Mouse (Mus musculus): Measurements from ENCODE around the gene Rorc. TPM values are rescaled to one million over a fixed set of nuclear protein-coding genes. Genes with fewer than 3 reads are reported as not detected.

The Rorc gene
- total and polyA plus RNA-seq, 2 experiments from 2014 or later: 0.25 to 0.60 TPM

DNA sequence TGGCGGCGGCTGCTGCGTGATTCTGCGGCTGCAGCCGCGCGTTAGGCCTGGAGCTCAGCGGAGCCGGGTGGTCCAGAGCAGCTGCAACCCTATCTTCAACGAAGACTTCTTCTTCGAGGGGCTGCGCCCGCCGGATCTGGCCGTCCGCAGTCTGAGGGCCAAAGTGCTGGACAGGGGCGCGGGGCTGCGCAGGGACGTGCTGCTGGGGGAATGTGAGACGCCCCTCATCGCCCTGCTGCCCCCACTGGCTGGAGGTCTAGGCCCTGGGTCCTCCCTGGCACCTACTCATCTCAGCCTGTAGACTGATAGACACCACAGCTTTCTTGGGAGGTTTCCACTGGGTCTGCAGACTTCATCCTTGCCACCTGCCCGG is 8.5 kb upstream of the Rorc start:
- no peak for TF ChIP-seq CTCF (IDR thresholded peaks at IDR 0.05)
- Histone ChIP-seq H3K9me3 (ENCODE audit: low read length) (no peaks in the 10 kb centered on the region), H3K4me2 (ENCODE audit: low read depth, low read length, poor library complexity, severe bottlenecking) (peak overlapping the region; percentile 71), H3K27ac (ENCODE audit: low read depth, low read length) (peak overlapping the region; percentile 40; the same call in 1 of the 2 replicates), H3K9ac (replicated peaks; ENCODE audit: low read length, poor library complexity, severe bottlenecking) (peak overlapping the region; percentile 86), H3K27me3 (ENCODE audit: insufficient read depth, low read length) (no peaks in the 10 kb centered on the region), H3K36me3 (ENCODE audit: insufficient read depth, low read length) (no peaks in the 10 kb centered on the region), H3K4me3 (ENCODE audit: low read depth, low read length) (peak overlapping the region; percentile 45), H3K4me1 (ENCODE audit: insufficient read depth, low read length) (peaks cover 5% of the 10 kb centered on the region; the same call in 1 of the 2 replicates)
- WGBS: 4% methylated on average over 19 of the region's 23 CpGs
- DNase-seq (ENCODE audit: low spot score) (no peak), ATAC-seq (ENCODE audit: low FRiP score) (peak; percentile 49)

DNA sequence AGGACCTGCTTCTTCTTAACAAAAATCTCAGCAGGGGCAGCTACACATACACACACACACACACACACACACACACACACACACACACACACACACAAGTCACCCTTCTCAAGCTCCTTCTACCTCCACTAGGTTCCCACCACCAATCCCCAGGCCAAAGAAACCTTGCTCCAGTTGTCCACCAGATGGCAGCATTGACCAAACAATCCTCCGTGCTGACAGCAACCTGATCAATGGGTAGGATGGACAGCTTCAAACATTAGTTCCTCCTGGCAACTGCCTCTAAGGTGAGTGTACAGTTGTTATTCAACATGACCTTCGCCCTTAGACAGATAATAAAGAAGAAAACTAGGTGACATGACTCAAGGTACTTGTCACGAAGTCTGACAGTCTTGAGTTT is 5.8 kb upstream of the Rorc start:
- DNase-seq (ENCODE audit: low spot score) (peak; percentile 86), ATAC-seq (ENCODE audit: low FRiP score) (peak; percentile 39)
- peak; percentile 98 for TF ChIP-seq CTCF (IDR thresholded peaks at IDR 0.05)
- Histone ChIP-seq H3K4me2 (ENCODE audit: low read depth, low read length, poor library complexity, severe bottlenecking) (no peak overlapping the region), H3K4me3 (ENCODE audit: low read depth, low read length) (no peak overlapping the region), H3K9me3 (ENCODE audit: low read length) (no peaks in the 10 kb centered on the region), H3K4me1 (ENCODE audit: insufficient read depth, low read length) (peaks cover 5% of the 10 kb centered on the region; the same call in 1 of the 2 replicates), H3K9ac (replicated peaks; ENCODE audit: low read length, poor library complexity, severe bottlenecking) (no peak overlapping the region), H3K27ac (ENCODE audit: low read depth, low read length) (no peak overlapping the region), H3K27me3 (ENCODE audit: insufficient read depth, low read length) (no peaks in the 10 kb centered on the region), H3K36me3 (ENCODE audit: insufficient read depth, low read length) (no peaks in the 10 kb centered on the region)
- WGBS: 17% methylated on average over 3 of the region's 3 CpGs

DNA sequence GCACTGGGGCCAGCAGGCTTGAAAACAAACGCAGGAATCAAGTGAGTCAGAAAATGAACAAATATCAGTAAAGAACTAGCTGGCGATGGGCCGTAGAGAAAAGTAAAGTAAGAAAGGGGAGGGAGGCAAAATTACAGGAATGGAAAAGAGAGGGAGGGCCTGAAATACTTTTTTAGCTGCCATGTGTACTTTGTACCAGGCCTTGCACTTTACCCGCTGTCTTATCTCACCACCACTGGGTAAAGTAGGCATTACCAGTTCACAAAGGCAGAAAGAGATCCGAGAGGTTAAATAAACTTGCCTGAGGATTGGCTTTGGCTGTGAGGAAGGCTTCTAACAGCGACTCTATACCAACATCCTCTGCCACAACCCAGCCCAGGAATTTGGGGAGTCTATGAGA is 5.1 kb upstream of the Rorc start:
- no peak for ATAC-seq (ENCODE audit: low FRiP score)
- Histone ChIP-seq H3K27me3 (ENCODE audit: insufficient read depth, low read length) (no peaks in the 10 kb centered on the region), H3K27ac (ENCODE audit: low read depth, low read length) (no peak overlapping the region), H3K4me3 (ENCODE audit: low read depth, low read length) (no peak overlapping the region), H3K9ac (replicated peaks; ENCODE audit: low read length, poor library complexity, severe bottlenecking) (no peak overlapping the region), H3K9me3 (ENCODE audit: low read length) (no peaks in the 10 kb centered on the region), H3K4me1 (ENCODE audit: insufficient read depth, low read length) (peaks cover 5% of the 10 kb centered on the region; the same call in 1 of the 2 replicates), H3K4me2 (ENCODE audit: low read depth, low read length, poor library complexity, severe bottlenecking) (no peak overlapping the region), H3K36me3 (ENCODE audit: insufficient read depth, low read length) (no peaks in the 10 kb centered on the region)
- no peak for TF ChIP-seq CTCF (IDR thresholded peaks at IDR 0.05)
- DNase-seq (ENCODE audit: low spot score): no peak
- 85% methylated on average over 6 of the region's 6 CpGs for WGBS

DNA sequence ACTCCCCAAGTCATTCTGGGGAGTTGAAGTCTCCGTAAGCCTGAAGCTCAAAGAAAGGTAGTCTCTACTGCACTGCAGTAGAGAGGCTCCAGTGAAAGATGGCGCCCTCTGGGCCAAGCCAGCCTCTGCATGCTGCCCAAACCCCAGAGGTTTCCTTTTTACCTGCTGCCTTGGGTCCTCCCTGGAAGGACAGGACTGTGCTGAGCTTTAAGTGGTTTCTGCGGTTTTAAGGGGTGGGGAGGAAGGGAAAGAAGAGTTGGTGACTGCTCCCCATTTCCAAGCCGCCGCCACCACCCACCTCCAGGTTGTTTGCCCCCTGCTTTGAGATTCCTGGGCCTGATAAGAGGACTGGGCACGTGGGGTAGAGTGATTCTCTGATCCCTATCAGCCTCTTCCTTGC is 4.0 kb upstream of the Rorc start:
- Histone ChIP-seq H3K27ac (ENCODE audit: low read depth, low read length) (no peak overlapping the region), H3K9ac (replicated peaks; ENCODE audit: low read length, poor library complexity, severe bottlenecking) (no peak overlapping the region), H3K4me3 (ENCODE audit: low read depth, low read length) (no peak overlapping the region), H3K36me3 (ENCODE audit: insufficient read depth, low read length) (no peaks in the 10 kb centered on the region), H3K4me2 (ENCODE audit: low read depth, low read length, poor library complexity, severe bottlenecking) (no peak overlapping the region), H3K9me3 (ENCODE audit: low read length) (no peaks in the 10 kb centered on the region), H3K27me3 (ENCODE audit: insufficient read depth, low read length) (no peaks in the 10 kb centered on the region), H3K4me1 (ENCODE audit: insufficient read depth, low read length) (0 out of 2 replicates have a peak, but pooled peaks cover 5% of the 10 kb centered on the region)
- no peak for DNase-seq (ENCODE audit: low spot score)
- TF ChIP-seq CTCF (IDR thresholded peaks at IDR 0.05): no peak
- 73% methylated on average over 6 of the region's 6 CpGs for WGBS
- no peak for ATAC-seq (ENCODE audit: low FRiP score)

DNA sequence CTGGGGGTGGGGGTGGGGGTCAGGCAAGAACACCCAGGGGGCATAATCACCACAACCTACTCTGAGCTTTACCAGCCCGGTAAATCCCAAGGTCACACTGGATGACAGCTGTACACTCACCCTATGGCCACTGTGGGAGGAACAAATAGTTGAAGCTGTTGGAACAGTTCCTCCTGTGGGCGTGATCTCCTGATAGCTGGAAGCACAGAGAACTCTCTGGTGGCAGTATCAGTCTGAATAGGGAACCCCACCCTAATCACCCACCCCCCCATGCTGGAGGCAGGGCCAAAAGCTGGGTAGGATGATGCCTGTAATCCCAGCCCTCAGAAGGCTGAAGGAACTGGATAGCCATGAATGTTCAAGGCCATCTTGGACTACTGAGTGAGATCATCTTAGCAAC is 2.9 kb upstream of the Rorc start:
- Histone ChIP-seq H3K9ac (replicated peaks; ENCODE audit: low read length, poor library complexity, severe bottlenecking) (no peak overlapping the region), H3K4me3 (ENCODE audit: low read depth, low read length) (no peak overlapping the region), H3K27ac (ENCODE audit: low read depth, low read length) (no peak overlapping the region), H3K4me2 (ENCODE audit: low read depth, low read length, poor library complexity, severe bottlenecking) (no peak overlapping the region), H3K36me3 (ENCODE audit: insufficient read depth, low read length) (no peaks in the 10 kb centered on the region), H3K4me1 (ENCODE audit: insufficient read depth, low read length) (0 out of 2 replicates have a peak, but pooled peaks cover 7% of the 10 kb centered on the region), H3K9me3 (ENCODE audit: low read length) (no peaks in the 10 kb centered on the region), H3K27me3 (ENCODE audit: insufficient read depth, low read length) (no peaks in the 10 kb centered on the region)
- DNase-seq (ENCODE audit: low spot score) (no peak), ATAC-seq (ENCODE audit: low FRiP score) (no peak)
- no peak for TF ChIP-seq CTCF (IDR thresholded peaks at IDR 0.05)
- 55% methylated on average over 2 of the region's 2 CpGs for WGBS

DNA sequence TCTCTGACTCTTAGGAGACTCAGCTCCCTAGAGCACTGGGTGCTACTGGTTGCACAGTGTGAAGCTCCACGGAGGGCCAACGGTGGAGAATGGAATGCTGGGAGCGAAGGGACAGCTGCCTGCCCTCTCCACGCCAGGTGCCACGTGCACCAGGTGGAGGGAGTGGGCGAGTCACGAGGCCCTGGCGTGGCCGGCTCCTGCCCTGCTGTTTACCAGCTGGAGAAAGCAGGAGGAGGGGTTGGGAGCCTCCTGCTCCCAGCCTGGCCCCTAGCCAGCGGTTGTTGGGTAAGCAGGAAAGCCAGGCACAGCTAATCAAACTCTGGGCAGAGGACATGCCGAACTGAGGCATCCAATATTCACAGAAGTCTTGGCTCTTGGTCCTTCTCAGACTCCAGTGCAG is 957 bp upstream of the Rorc start:
- Histone ChIP-seq H3K4me2 (ENCODE audit: low read depth, low read length, poor library complexity, severe bottlenecking) (peak overlapping the region; percentile 30; the same call in 1 of the 2 replicates), H3K36me3 (ENCODE audit: insufficient read depth, low read length) (no peaks in the 10 kb centered on the region), H3K4me3 (ENCODE audit: low read depth, low read length) (no peak overlapping the region), H3K4me1 (ENCODE audit: insufficient read depth, low read length) (0 out of 2 replicates have a peak, but pooled peaks cover 7% of the 10 kb centered on the region), H3K27ac (ENCODE audit: low read depth, low read length) (no peak overlapping the region), H3K27me3 (ENCODE audit: insufficient read depth, low read length) (no peaks in the 10 kb centered on the region), H3K9me3 (ENCODE audit: low read length) (no peaks in the 10 kb centered on the region), H3K9ac (replicated peaks; ENCODE audit: low read length, poor library complexity, severe bottlenecking) (no peak overlapping the region)
- TF ChIP-seq CTCF (IDR thresholded peaks at IDR 0.05): no peak
- peak; percentile 28; the same call in 1 of the 2 replicates for ATAC-seq (ENCODE audit: low FRiP score)
- WGBS: 6% methylated on average over 11 of the region's 11 CpGs
- DNase-seq (ENCODE audit: low spot score): peak; percentile 89

Measured in midbrain, postnatal 0 days (tissue).